Mouse (Mus musculus) midbrain, embryonic 14.5 days (tissue): ENCODE data around the gene Mthfr. TPM values are rescaled to one million over a fixed set of nuclear protein-coding genes. Genes with fewer than 3 reads are reported as not detected.

Source experiments
- ATAC-seq: fragments of 200-750 bp; cut with Nextera tagmentation; 2 replicates; pipeline ENCODE4 v1.8.0; 2017; ENCODE audit warnings: moderate number of reproducible peaks, moderate library complexity; ENCODE audit not compliant: low FRiP score, low TSS enrichment
- DNase-seq: peaks from one replicate; pipeline ENCODE4 v3.0.0-alpha.2; 2015
- H3K27ac ChIP-seq: fragments of 300-500 bp; sonication (generic); replicated peaks from 2 replicates; pipeline ENCODE4 v1.5.1; 2014; ENCODE audit warnings: mild to moderate bottlenecking, low read depth, low read length, moderate library complexity
- H3K27me3 ChIP-seq: fragments of 300-500 bp; sonication (generic); 2 replicates; pipeline ENCODE4 v1.6.1; 2014; ENCODE audit warnings: low read length, control low read depth, mixed read lengths; ENCODE audit not compliant: control insufficient read depth, insufficient read depth
- H3K36me3 ChIP-seq: fragments of 300-500 bp; sonication (generic); 2 replicates; pipeline ENCODE4 v1.6.1; 2014; ENCODE audit warnings: low read length, control low read depth; ENCODE audit not compliant: control insufficient read depth, insufficient read depth
- H3K4me1 ChIP-seq: fragments of 300-500 bp; sonication (generic); 2 replicates; pipeline ENCODE4 v1.6.1; 2014; ENCODE audit warnings: mild to moderate bottlenecking, antibody characterized with exemption, low read length, control low read depth; ENCODE audit not compliant: control insufficient read depth, insufficient read depth
- H3K4me2 ChIP-seq: fragments of 300-500 bp; sonication (generic); 2 replicates; pipeline ENCODE4 v1.6.1; 2014; ENCODE audit warnings: mild to moderate bottlenecking, low read length, moderate library complexity
- H3K4me3 ChIP-seq: fragments of 300-500 bp; sonication (generic); replicated peaks from 2 replicates; pipeline ENCODE4 v1.5.1; 2014; ENCODE audit warnings: low read depth, low read length
- H3K9ac ChIP-seq: fragments of 300-500 bp; sonication (generic); replicated peaks from 2 replicates; pipeline ENCODE4 v1.6.1; 2014; ENCODE audit warnings: mild to moderate bottlenecking, low read length, moderate library complexity
- H3K9me3 ChIP-seq: fragments of 300-500 bp; sonication (generic); 2 replicates; pipeline ENCODE4 v1.6.1; 2016; ENCODE audit warnings: low read length, control low read depth, mixed read lengths; ENCODE audit not compliant: control insufficient read depth
- WGBS: fragments of 180-500 bp; shearing (Covaris S2); extraction: QIAGEN DNeasy Blood & Tissue Kit; methylation state at CpG from one replicate; pipeline ENCODE4 v1.1.7; 2014; 5-methylcytosine and 5-hydroxymethylcytosine counted together
- polyA plus RNA-seq: library from polyadenylated mRNA; unstranded; fragments of >200 nt; fragmentation: Nextera tagmentation; extraction: Ambion mirVana; gene quantifications from 2 replicates; pipeline ENCODE4 v1.2.1, GENCODE M21; 2014

The Mthfr gene
- polyA plus RNA-seq, 1 experiment from 2014 or later, result 25.4 TPM

- Histone ChIP-seq H3K9me3 (no peaks in the 10 kb centered on the region), H3K27ac (no peak overlapping the region), H3K9ac (no peak overlapping the region), H3K4me2 (no peak overlapping the region), H3K4me3 (no peak overlapping the region), H3K4me1 (no peaks in the 10 kb centered on the region), H3K27me3 (no peaks in the 10 kb centered on the region), H3K36me3 (peaks cover 79% of the 10 kb centered on the region)
- DNase-seq (no peak), ATAC-seq (no peak)
- WGBS, result 90% methylated on average over 7 of the region's 7 CpGs
These were observed 17.4 kb downstream of the Mthfr start for GRCm38 (mm10) chr4:148056246-148056645.

- Histone ChIP-seq H3K36me3 (peaks cover 73% of the 10 kb centered on the region), H3K27me3 (no peaks in the 10 kb centered on the region), H3K27ac (no peak overlapping the region), H3K4me2 (no peak overlapping the region), H3K4me1 (no peaks in the 10 kb centered on the region), H3K9ac (no peak overlapping the region), H3K9me3 (no peaks in the 10 kb centered on the region), H3K4me3 (no peak overlapping the region)
- 96% methylated on average over 4 of the region's 4 CpGs for WGBS
- ATAC-seq (no peak), DNase-seq (no peak)
These were observed 17.9 kb downstream of the Mthfr start for GRCm38 (mm10) chr4:148056801-148057200.

- DNase-seq, result no peak
- Histone ChIP-seq H3K36me3 (peaks cover 64% of the 10 kb centered on the region), H3K27me3 (no peaks in the 10 kb centered on the region), H3K4me1 (no peaks in the 10 kb centered on the region), H3K4me3 (no peak overlapping the region), H3K9ac (no peak overlapping the region), H3K27ac (no peak overlapping the region), H3K4me2 (no peak overlapping the region), H3K9me3 (no peaks in the 10 kb centered on the region)
- WGBS, result 68% methylated on average over 5 of the region's 5 CpGs
- ATAC-seq, result no peak
These were observed 18.9 kb downstream of the Mthfr start for GRCm38 (mm10) chr4:148057661-148058209.

- no peak for DNase-seq
- Histone ChIP-seq H3K27me3 (no peaks in the 10 kb centered on the region), H3K4me3 (no peak overlapping the region), H3K9me3 (no peaks in the 10 kb centered on the region), H3K4me2 (no peak overlapping the region), H3K27ac (no peak overlapping the region), H3K36me3 (peaks cover 58% of the 10 kb centered on the region), H3K9ac (no peak overlapping the region), H3K4me1 (no peaks in the 10 kb centered on the region)
- WGBS, result 91% methylated on average over 9 of the region's 9 CpGs
- ATAC-seq, result no peak
These were observed 19.4 kb downstream of the Mthfr start for GRCm38 (mm10) chr4:148058218-148058819.

- H3K4me3 ChIP-seq, result no peak overlapping the region
- H3K36me3 ChIP-seq, result peaks cover 51% of the 10 kb centered on the region
- H3K27ac ChIP-seq, result no peak overlapping the region
- no peaks in the 10 kb centered on the region for H3K27me3 ChIP-seq
- WGBS, result 94% methylated on average over 6 of the region's 6 CpGs
- H3K4me2 ChIP-seq, result no peak overlapping the region
- DNase-seq (no peak), ATAC-seq (no peak)
- H3K9me3 ChIP-seq, result no peaks in the 10 kb centered on the region
- no peaks in the 10 kb centered on the region for H3K4me1 ChIP-seq
- H3K9ac ChIP-seq, result no peak overlapping the region
These were observed 20.1 kb downstream of the Mthfr start for GRCm38 (mm10) chr4:148058993-148059392.

GRCm38 (mm10) chr4:148060120-148061085 lies 21.5 kb downstream of the Mthfr start:
- Histone ChIP-seq H3K4me2 (no peak overlapping the region), H3K4me1 (no peaks in the 10 kb centered on the region), H3K9ac (no peak overlapping the region), H3K27ac (no peak overlapping the region), H3K36me3 (peaks cover 38% of the 10 kb centered on the region), H3K4me3 (no peak overlapping the region), H3K9me3 (no peaks in the 10 kb centered on the region), H3K27me3 (no peaks in the 10 kb centered on the region)
- 49% methylated on average over 13 of the region's 13 CpGs for WGBS
- DNase-seq, result peak; percentile 55
- peak; percentile 65; the same call in 1 of the 2 replicates for ATAC-seq

GRCm38 (mm10) chr4:148061086-148061480 lies 22.2 kb downstream of the Mthfr start:
- Histone ChIP-seq H3K4me1 (no peaks in the 10 kb centered on the region), H3K4me3 (no peak overlapping the region), H3K9ac (no peak overlapping the region), H3K9me3 (no peaks in the 10 kb centered on the region), H3K4me2 (no peak overlapping the region), H3K36me3 (peaks cover 31% of the 10 kb centered on the region), H3K27ac (no peak overlapping the region), H3K27me3 (no peaks in the 10 kb centered on the region)
- ATAC-seq (no peak), DNase-seq (no peak)
- WGBS, result 93% methylated on average over 9 of the region's 9 CpGs

GRCm38 (mm10) chr4:148065702-148066400 lies 27.0 kb downstream of the Mthfr start:
- Histone ChIP-seq H3K27me3 (no peaks in the 10 kb centered on the region), H3K4me1 (no peaks in the 10 kb centered on the region), H3K9me3 (no peaks in the 10 kb centered on the region), H3K27ac (no peak overlapping the region), H3K36me3 (no peaks in the 10 kb centered on the region), H3K9ac (no peak overlapping the region), H3K4me2 (no peak overlapping the region), H3K4me3 (no peak overlapping the region)
- DNase-seq (no peak), ATAC-seq (no peak)
- WGBS, result 26% methylated on average over 6 of the region's 6 CpGs
